Mouse (Mus musculus): Measurements from ENCODE around the gene Mphosph6. TPM values are rescaled to one million over a fixed set of nuclear protein-coding genes. Genes with fewer than 3 reads are reported as not detected.
A peak's percentile ranks its signal among the peaks of the same experiment; 100 is the strongest.

Gene Mphosph6
- polyA plus RNA-seq (2012), result 0.38 and 0.60 TPM in 2 replicates

GRCm38 (mm10) chr8:117801443-117802298, at the start of gene Mphosph6:
Gene Mphosph6, minus strand, starts transcription at chr8:117801943.
- Histone ChIP-seq H3K27me3 (ENCODE audit: control insufficient read depth) (peaks cover 28% of the 10 kb centered on the region), H3K4me1 (ENCODE audit: control insufficient read depth) (peaks cover 40% of the 10 kb centered on the region), H3K4me3 (replicated peaks) (peak within 1 kb of the TSS; percentile 73), H3K9me3 (ENCODE audit: control insufficient read depth, low read length) (no peaks in the 10 kb centered on the region), H3K36me3 (ENCODE audit: control insufficient read depth) (peaks cover 36% of the 10 kb centered on the region)
- TF ChIP-seq TAL1 (IDR thresholded peaks at IDR 0.05; ENCODE audit: low read length), result no peak
- TF ChIP-seq GATA1 (IDR thresholded peaks at IDR 0.05; ENCODE audit: low read length), result peak; percentile 91

GRCm38 (mm10) chr8:117850420-117850819, 48.7 kb upstream of the Mphosph6 start:
- peak overlapping the region; percentile 2 for H3K4me3 ChIP-seq (replicated peaks)
- H3K27me3 ChIP-seq (ENCODE audit: control insufficient read depth), result no peaks in the 10 kb centered on the region
- peaks cover 21% of the 10 kb centered on the region for H3K4me1 ChIP-seq (ENCODE audit: control insufficient read depth)
- H3K9me3 ChIP-seq (ENCODE audit: control insufficient read depth, low read length), result no peaks in the 10 kb centered on the region
- H3K36me3 ChIP-seq (ENCODE audit: control insufficient read depth), result no peaks in the 10 kb centered on the region
- no peak for TF ChIP-seq GATA1 (IDR thresholded peaks at IDR 0.05; ENCODE audit: low read length)
- no peak for TF ChIP-seq TAL1 (IDR thresholded peaks at IDR 0.05; ENCODE audit: low read length)

- peaks cover 7% of the 10 kb centered on the region for H3K9me3 ChIP-seq (ENCODE audit: control insufficient read depth, low read length)
- no peaks in the 10 kb centered on the region for H3K36me3 ChIP-seq (ENCODE audit: control insufficient read depth)
- H3K4me3 ChIP-seq (replicated peaks), result no peak overlapping the region
- H3K4me1 ChIP-seq (ENCODE audit: control insufficient read depth), result peaks cover 8% of the 10 kb centered on the region
- no peaks in the 10 kb centered on the region for H3K27me3 ChIP-seq (ENCODE audit: control insufficient read depth)
- no peak for TF ChIP-seq GATA1 (IDR thresholded peaks at IDR 0.05; ENCODE audit: low read length)
- TF ChIP-seq TAL1 (IDR thresholded peaks at IDR 0.05; ENCODE audit: low read length), result no peak
Observed at GRCm38 (mm10) chr8:117847865-117848264, 46.1 kb upstream of the Mphosph6 start.

- Histone ChIP-seq H3K27me3 (ENCODE audit: control insufficient read depth) (no peaks in the 10 kb centered on the region), H3K4me1 (ENCODE audit: control insufficient read depth) (no peaks in the 10 kb centered on the region), H3K36me3 (ENCODE audit: control insufficient read depth) (no peaks in the 10 kb centered on the region), H3K9me3 (ENCODE audit: control insufficient read depth, low read length) (peaks cover 15% of the 10 kb centered on the region), H3K4me3 (replicated peaks) (no peak overlapping the region)
- TF ChIP-seq GATA1 (IDR thresholded peaks at IDR 0.05; ENCODE audit: low read length) (no peak), TAL1 (IDR thresholded peaks at IDR 0.05; ENCODE audit: low read length) (no peak)
Observed at GRCm38 (mm10) chr8:117843694-117844093, 42.0 kb upstream of the Mphosph6 start.

GRCm38 (mm10) chr8:117813524-117813923, 11.8 kb upstream of the Mphosph6 start:
- Histone ChIP-seq H3K27me3 (ENCODE audit: control insufficient read depth) (no peaks in the 10 kb centered on the region), H3K4me3 (replicated peaks) (no peak overlapping the region), H3K4me1 (ENCODE audit: control insufficient read depth) (no peaks in the 10 kb centered on the region), H3K9me3 (ENCODE audit: control insufficient read depth, low read length) (no peaks in the 10 kb centered on the region), H3K36me3 (ENCODE audit: control insufficient read depth) (no peaks in the 10 kb centered on the region)
- TF ChIP-seq GATA1 (IDR thresholded peaks at IDR 0.05; ENCODE audit: low read length) (no peak), TAL1 (IDR thresholded peaks at IDR 0.05; ENCODE audit: low read length) (no peak)

GRCm38 (mm10) chr8:117810676-117811075, 8.9 kb upstream of the Mphosph6 start:
- no peaks in the 10 kb centered on the region for H3K9me3 ChIP-seq (ENCODE audit: control insufficient read depth, low read length)
- H3K4me3 ChIP-seq (replicated peaks), result no peak overlapping the region
- no peaks in the 10 kb centered on the region for H3K4me1 ChIP-seq (ENCODE audit: control insufficient read depth)
- no peak for TF ChIP-seq GATA1 (IDR thresholded peaks at IDR 0.05; ENCODE audit: low read length)
- TF ChIP-seq TAL1 (IDR thresholded peaks at IDR 0.05; ENCODE audit: low read length), result no peak
- peaks cover 4% of the 10 kb centered on the region; the same call in 1 of the 2 replicates for H3K27me3 ChIP-seq (ENCODE audit: control insufficient read depth)
- H3K36me3 ChIP-seq (ENCODE audit: control insufficient read depth), result no peaks in the 10 kb centered on the region

- TF ChIP-seq GATA1 (IDR thresholded peaks at IDR 0.05; ENCODE audit: low read length) (no peak), TAL1 (IDR thresholded peaks at IDR 0.05; ENCODE audit: low read length) (no peak)
- no peaks in the 10 kb centered on the region for H3K36me3 ChIP-seq (ENCODE audit: control insufficient read depth)
- no peak overlapping the region for H3K4me3 ChIP-seq (replicated peaks)
- H3K9me3 ChIP-seq (ENCODE audit: control insufficient read depth, low read length), result no peaks in the 10 kb centered on the region
- peaks cover 30% of the 10 kb centered on the region for H3K27me3 ChIP-seq (ENCODE audit: control insufficient read depth)
- H3K4me1 ChIP-seq (ENCODE audit: control insufficient read depth), result peaks cover 21% of the 10 kb centered on the region
Observed at GRCm38 (mm10) chr8:117805419-117805818, 3.7 kb upstream of the Mphosph6 start.

GRCm38 (mm10) chr8:117802299-117802689, 551 bp upstream of the Mphosph6 start:
- Histone ChIP-seq H3K4me1 (ENCODE audit: control insufficient read depth) (peaks cover 40% of the 10 kb centered on the region), H3K9me3 (ENCODE audit: control insufficient read depth, low read length) (no peaks in the 10 kb centered on the region), H3K27me3 (ENCODE audit: control insufficient read depth) (peaks cover 30% of the 10 kb centered on the region), H3K4me3 (replicated peaks) (peak overlapping the region; percentile 73), H3K36me3 (ENCODE audit: control insufficient read depth) (peaks cover 30% of the 10 kb centered on the region)
- TF ChIP-seq GATA1 (IDR thresholded peaks at IDR 0.05; ENCODE audit: low read length) (no peak), TAL1 (IDR thresholded peaks at IDR 0.05; ENCODE audit: low read length) (no peak)

GRCm38 (mm10) chr8:117798066-117798465, 3.7 kb downstream of the Mphosph6 start:
- Histone ChIP-seq H3K27me3 (ENCODE audit: control insufficient read depth) (peaks cover 8% of the 10 kb centered on the region), H3K4me3 (replicated peaks) (no peak overlapping the region), H3K4me1 (ENCODE audit: control insufficient read depth) (peaks cover 40% of the 10 kb centered on the region), H3K36me3 (ENCODE audit: control insufficient read depth) (peaks cover 71% of the 10 kb centered on the region), H3K9me3 (ENCODE audit: control insufficient read depth, low read length) (no peaks in the 10 kb centered on the region)
- no peak for TF ChIP-seq GATA1 (IDR thresholded peaks at IDR 0.05; ENCODE audit: low read length)
- TF ChIP-seq TAL1 (IDR thresholded peaks at IDR 0.05; ENCODE audit: low read length), result no peak
